Mouse (Mus musculus) midbrain, embryonic 12.5 days (tissue): ENCODE results near the gene Lsm4. TPM values are rescaled to one million over a fixed set of nuclear protein-coding genes. Genes with fewer than 3 reads are reported as not detected.
A peak's percentile ranks its signal among the peaks of the same experiment; 100 is the strongest.

Experiments used
- ATAC-seq: fragments of 200-750 bp; cut with Nextera tagmentation; 2 replicates; pipeline ENCODE4 v1.8.0; 2017; ENCODE audit warnings: low read depth, moderate TSS enrichment, moderate library complexity; ENCODE audit not compliant: low FRiP score
- H3K27ac ChIP-seq: fragments of 300-500 bp; sonication (generic); replicated peaks from 2 replicates; pipeline ENCODE4 v1.5.1; 2016; ENCODE audit warnings: mild to moderate bottlenecking
- H3K27me3 ChIP-seq: fragments of 300-500 bp; sonication (generic); 2 replicates; pipeline ENCODE4 v1.6.1; 2016; ENCODE audit warnings: mild to moderate bottlenecking
- H3K36me3 ChIP-seq: fragments of 300-500 bp; sonication (generic); 2 replicates; pipeline ENCODE4 v1.6.1; 2016
- H3K4me1 ChIP-seq: fragments of 300-500 bp; sonication (generic); 2 replicates; pipeline ENCODE4 v1.6.1; 2016
- H3K4me2 ChIP-seq: fragments of 300-500 bp; sonication (generic); replicated peaks from 2 replicates; pipeline ENCODE4 v1.6.1; 2016; ENCODE audit warnings: mild to moderate bottlenecking, moderate library complexity
- H3K4me3 ChIP-seq: fragments of 300-500 bp; sonication (generic); 2 replicates; pipeline ENCODE4 v1.5.1; 2016; ENCODE audit warnings: mild to moderate bottlenecking
- H3K9ac ChIP-seq: fragments of 300-500 bp; sonication (generic); replicated peaks from 2 replicates; pipeline ENCODE4 v1.6.1; 2016; ENCODE audit warnings: mild to moderate bottlenecking, moderate library complexity
- H3K9me3 ChIP-seq: fragments of 300-500 bp; sonication (generic); 2 replicates; pipeline ENCODE4 v1.6.1; 2016; ENCODE audit warnings: mild to moderate bottlenecking
- WGBS: fragments of 180-500 bp; shearing (Covaris S2); methylation state at CpG from one replicate; pipeline ENCODE4 v1.1.7; 2016; 5-methylcytosine and 5-hydroxymethylcytosine counted together
- polyA plus RNA-seq: library from polyadenylated mRNA; unstranded; fragments of >200 nt; fragmentation: Nextera tagmentation; extraction: Ambion mirVana; gene quantifications from 2 replicates; pipeline ENCODE4 v1.2.1, GENCODE M21; 2016

Lsm4 gene
- polyA plus RNA-seq, 1 experiment from 2014 or later = 255 TPM

- no peak for ATAC-seq
- H3K9ac ChIP-seq = no peak overlapping the region
- H3K4me3 ChIP-seq = no peak overlapping the region
- WGBS = 73% methylated on average over 2 of the region's 2 CpGs
- H3K27ac ChIP-seq = no peak overlapping the region
- no peaks in the 10 kb centered on the region for H3K36me3 ChIP-seq
- no peaks in the 10 kb centered on the region for H3K27me3 ChIP-seq
- no peaks in the 10 kb centered on the region for H3K9me3 ChIP-seq
- 0 out of 2 replicates have a peak, but pooled peaks cover under 1% of the 10 kb centered on the region for H3K4me1 ChIP-seq
- H3K4me2 ChIP-seq = no peak overlapping the region
Observed at GRCm38 (mm10) chr8:70665599-70665998, 7.4 kb upstream of the Lsm4 start.

GRCm38 (mm10) chr8:70667071-70667470 is 6.0 kb upstream of the Lsm4 start:
- Histone ChIP-seq H3K4me2 (no peak overlapping the region), H3K4me1 (no peaks in the 10 kb centered on the region), H3K9me3 (no peaks in the 10 kb centered on the region), H3K36me3 (no peaks in the 10 kb centered on the region), H3K4me3 (no peak overlapping the region), H3K27me3 (no peaks in the 10 kb centered on the region), H3K9ac (no peak overlapping the region), H3K27ac (no peak overlapping the region)
- no peak for ATAC-seq
- 76% methylated on average over 5 of the region's 5 CpGs for WGBS

GRCm38 (mm10) chr8:70671615-70672324 is 1.3 kb upstream of the Lsm4 start:
- Histone ChIP-seq H3K36me3 (no peaks in the 10 kb centered on the region), H3K27ac (no peak overlapping the region; the same call in 1 of the 2 replicates), H3K27me3 (no peaks in the 10 kb centered on the region), H3K9me3 (no peaks in the 10 kb centered on the region), H3K4me2 (no peak overlapping the region), H3K4me3 (no peak overlapping the region), H3K4me1 (peaks cover 15% of the 10 kb centered on the region), H3K9ac (no peak overlapping the region)
- ATAC-seq = no peak
- 68% methylated on average over 10 of the region's 10 CpGs for WGBS

- 41% methylated on average over 19 of the region's 19 CpGs for WGBS
- no peak for ATAC-seq
- peaks cover 2% of the 10 kb centered on the region; the same call in 1 of the 2 replicates for H3K36me3 ChIP-seq
- H3K9me3 ChIP-seq = no peaks in the 10 kb centered on the region
- peak overlapping the region; percentile 69 for H3K4me3 ChIP-seq
- H3K27me3 ChIP-seq = no peaks in the 10 kb centered on the region
- peak overlapping the region; percentile 47 for H3K4me2 ChIP-seq
- H3K27ac ChIP-seq = peak overlapping the region; percentile 92
- peak overlapping the region; percentile 45 for H3K9ac ChIP-seq
- peaks cover 15% of the 10 kb centered on the region for H3K4me1 ChIP-seq
Observed at GRCm38 (mm10) chr8:70672325-70673078, 546 bp upstream of the Lsm4 start.

GRCm38 (mm10) chr8:70674109-70674508 is 1.1 kb downstream of the Lsm4 start:
- H3K27me3 ChIP-seq = no peaks in the 10 kb centered on the region
- H3K9ac ChIP-seq = peak overlapping the region; percentile 71
- peak overlapping the region; percentile 69 for H3K4me3 ChIP-seq
- 0 out of 2 replicates have a peak, but pooled peaks have one; percentile 3 for ATAC-seq
- no peaks in the 10 kb centered on the region for H3K9me3 ChIP-seq
- peaks cover 15% of the 10 kb centered on the region for H3K4me1 ChIP-seq
- H3K36me3 ChIP-seq = peaks cover 18% of the 10 kb centered on the region
- WGBS = 84% methylated on average over 3 of the region's 3 CpGs
- H3K4me2 ChIP-seq = peak overlapping the region; percentile 75
- peak overlapping the region; percentile 92 for H3K27ac ChIP-seq

- Histone ChIP-seq H3K27ac (no peak overlapping the region), H3K4me2 (no peak overlapping the region), H3K9ac (no peak overlapping the region; the same call in 1 of the 2 replicates), H3K36me3 (peaks cover 20% of the 10 kb centered on the region), H3K27me3 (no peaks in the 10 kb centered on the region), H3K4me3 (no peak overlapping the region), H3K4me1 (peaks cover 15% of the 10 kb centered on the region), H3K9me3 (no peaks in the 10 kb centered on the region)
- no peak for ATAC-seq
- 88% methylated on average over 4 of the region's 4 CpGs for WGBS
Observed at GRCm38 (mm10) chr8:70674716-70675115, 1.7 kb downstream of the Lsm4 start.

- ATAC-seq = no peak
Observed at GRCm38 (mm10) chr8:70675336-70675735, 2.3 kb downstream of the Lsm4 start.

GRCm38 (mm10) chr8:70677451-70678080 is 4.5 kb downstream of the Lsm4 start:
- no peak for ATAC-seq
- no peak overlapping the region for H3K9ac ChIP-seq
- H3K27me3 ChIP-seq = no peaks in the 10 kb centered on the region
- H3K27ac ChIP-seq = no peak overlapping the region
- WGBS = 91% methylated on average over 15 of the region's 15 CpGs
- no peak overlapping the region for H3K4me2 ChIP-seq
- H3K9me3 ChIP-seq = no peaks in the 10 kb centered on the region
- H3K4me3 ChIP-seq = no peak overlapping the region
- peaks cover 20% of the 10 kb centered on the region for H3K36me3 ChIP-seq
- peaks cover 20% of the 10 kb centered on the region for H3K4me1 ChIP-seq

More at GRCm38 (mm10) chr8:70675336-70675735, 2.3 kb downstream of the Lsm4 start:
- Histone ChIP-seq H3K27me3 (no peaks in the 10 kb centered on the region), H3K4me2 (no peak overlapping the region), H3K4me1 (peaks cover 15% of the 10 kb centered on the region), H3K36me3 (peaks cover 20% of the 10 kb centered on the region), H3K27ac (no peak overlapping the region), H3K4me3 (no peak overlapping the region), H3K9me3 (no peaks in the 10 kb centered on the region), H3K9ac (no peak overlapping the region)
- WGBS = 94% methylated on average over 1 of the region's 1 CpGs

GRCm38 (mm10) chr8:70678679-70679078 is 5.6 kb downstream of the Lsm4 start:
- H3K36me3 ChIP-seq = peaks cover 20% of the 10 kb centered on the region
- no peak overlapping the region for H3K27ac ChIP-seq
- no peaks in the 10 kb centered on the region for H3K27me3 ChIP-seq
- peaks cover 20% of the 10 kb centered on the region for H3K4me1 ChIP-seq
- no peak overlapping the region for H3K9ac ChIP-seq
- no peak overlapping the region for H3K4me3 ChIP-seq
- no peak for ATAC-seq
- no peak overlapping the region for H3K4me2 ChIP-seq
- no peaks in the 10 kb centered on the region for H3K9me3 ChIP-seq

GRCm38 (mm10) chr8:70679404-70679803 is 6.4 kb downstream of the Lsm4 start:
- Histone ChIP-seq H3K36me3 (peaks cover 20% of the 10 kb centered on the region), H3K4me1 (peaks cover 16% of the 10 kb centered on the region; the same call in 1 of the 2 replicates), H3K27me3 (no peaks in the 10 kb centered on the region), H3K9ac (no peak overlapping the region), H3K4me3 (no peak overlapping the region), H3K9me3 (no peaks in the 10 kb centered on the region), H3K27ac (no peak overlapping the region), H3K4me2 (no peak overlapping the region)
- 91% methylated on average over 4 of the region's 4 CpGs for WGBS
- ATAC-seq = no peak

GRCm38 (mm10) chr8:70680039-70680438 is 7.0 kb downstream of the Lsm4 start:
- Histone ChIP-seq H3K4me1 (peaks cover 12% of the 10 kb centered on the region; the same call in 1 of the 2 replicates), H3K4me2 (no peak overlapping the region), H3K9me3 (no peaks in the 10 kb centered on the region), H3K9ac (no peak overlapping the region), H3K27ac (no peak overlapping the region), H3K36me3 (peaks cover 20% of the 10 kb centered on the region), H3K4me3 (no peak overlapping the region), H3K27me3 (no peaks in the 10 kb centered on the region)
- ATAC-seq = no peak
- 93% methylated on average over 3 of the region's 3 CpGs for WGBS

- 75% methylated on average over 3 of the region's 3 CpGs for WGBS
- H3K9ac ChIP-seq = no peak overlapping the region
- H3K4me3 ChIP-seq = no peak overlapping the region
- H3K27ac ChIP-seq = no peak overlapping the region
- H3K9me3 ChIP-seq = no peaks in the 10 kb centered on the region
- no peaks in the 10 kb centered on the region for H3K27me3 ChIP-seq
- no peak overlapping the region for H3K4me2 ChIP-seq
- H3K4me1 ChIP-seq = peaks cover 11% of the 10 kb centered on the region; the same call in 1 of the 2 replicates
- H3K36me3 ChIP-seq = peaks cover 20% of the 10 kb centered on the region
- ATAC-seq = no peak
Observed at GRCm38 (mm10) chr8:70681410-70681809, 8.4 kb downstream of the Lsm4 start.
